Mouse (Mus musculus) midbrain, embryonic 11.5 days (tissue): ENCODE results near the gene Rpusd4. TPM values are rescaled to one million over a fixed set of nuclear protein-coding genes. Genes with fewer than 3 reads are reported as not detected.
A peak's percentile ranks its signal among the peaks of the same experiment; 100 is the strongest.

Experiments used
- ATAC-seq: fragments of 200-750 bp; cut with Nextera tagmentation; 2 replicates; pipeline ENCODE4 v1.8.0; 2017; ENCODE audit warnings: moderate TSS enrichment, moderate library complexity; ENCODE audit not compliant: low FRiP score
- DNase-seq: peaks from one replicate; pipeline ENCODE4 v3.0.0; 2015; ENCODE audit warnings: low spot score; ENCODE audit errors: missing footprints
- H3K27ac ChIP-seq: fragments of 300-500 bp; sonication (generic); 2 replicates; pipeline ENCODE4 v1.5.1; 2014; ENCODE audit warnings: low read depth, low read length
- H3K27me3 ChIP-seq: fragments of 300-500 bp; sonication (generic); 2 replicates; pipeline ENCODE4 v1.6.1; 2014; ENCODE audit warnings: mild to moderate bottlenecking, low read length, moderate library complexity, mixed read lengths; ENCODE audit not compliant: control insufficient read depth, insufficient read depth
- H3K36me3 ChIP-seq: fragments of 300-500 bp; sonication (generic); 2 replicates; pipeline ENCODE4 v1.6.1; 2014; ENCODE audit warnings: mild to moderate bottlenecking, low read length, moderate library complexity, mixed read lengths; ENCODE audit not compliant: control insufficient read depth, insufficient read depth
- H3K4me1 ChIP-seq: fragments of 300-500 bp; sonication (generic); 2 replicates; pipeline ENCODE4 v1.6.1; 2014; ENCODE audit warnings: low read length; ENCODE audit not compliant: control insufficient read depth, insufficient read depth
- H3K4me2 ChIP-seq: fragments of 300-500 bp; sonication (generic); 2 replicates; pipeline ENCODE4 v1.6.1; 2014; ENCODE audit warnings: mild to moderate bottlenecking, moderate library complexity
- H3K4me3 ChIP-seq: fragments of 300-500 bp; sonication (generic); 2 replicates; pipeline ENCODE4 v1.5.1; 2014; ENCODE audit warnings: low read depth, low read length
- H3K9ac ChIP-seq: fragments of 300-500 bp; sonication (generic); 2 replicates; pipeline ENCODE4 v1.6.1; 2014; ENCODE audit warnings: low read length
- H3K9me3 ChIP-seq: fragments of 300-500 bp; sonication (generic); 2 replicates; pipeline ENCODE4 v1.6.1; 2016; ENCODE audit warnings: low read length; ENCODE audit not compliant: control insufficient read depth
- WGBS: fragments of 180-500 bp; shearing (Covaris S2); extraction: QIAGEN DNeasy Blood & Tissue Kit; methylation state at CpG from one replicate; pipeline ENCODE4 v1.1.7; 2014; 5-methylcytosine and 5-hydroxymethylcytosine counted together
- polyA plus RNA-seq: library from polyadenylated mRNA; unstranded; fragments of >200 nt; fragmentation: Nextera tagmentation; extraction: Ambion mirVana; gene quantifications from 2 replicates; pipeline ENCODE4 v1.2.1, GENCODE M21; 2014

The Rpusd4 gene
- polyA plus RNA-seq, 1 experiment from 2014 or later: 29.8 TPM

DNA sequence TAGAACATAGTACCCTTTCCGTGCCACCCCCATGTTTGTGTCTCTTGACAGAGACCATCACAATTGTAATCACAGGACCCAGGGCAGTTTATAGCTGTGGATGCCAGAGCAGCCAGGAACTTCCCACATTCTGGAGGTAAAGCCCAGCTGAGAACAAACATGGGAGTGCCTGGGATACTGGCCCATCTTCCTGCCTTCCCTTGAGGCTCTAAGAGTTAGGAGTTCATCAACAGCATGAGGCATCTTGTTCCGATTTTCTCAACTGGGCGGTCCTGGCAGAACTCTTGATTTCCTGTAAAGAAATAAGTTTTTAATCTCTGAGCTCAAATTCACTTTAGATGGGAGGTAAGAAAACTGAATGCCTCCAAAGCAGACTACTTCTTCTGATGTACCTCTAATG is 34.5 kb downstream of the Rpusd4 start:
- ATAC-seq: no peak
- H3K27me3 ChIP-seq: no peaks in the 10 kb centered on the region
- 95% methylated on average over 3 of the region's 3 CpGs for WGBS

DNA sequence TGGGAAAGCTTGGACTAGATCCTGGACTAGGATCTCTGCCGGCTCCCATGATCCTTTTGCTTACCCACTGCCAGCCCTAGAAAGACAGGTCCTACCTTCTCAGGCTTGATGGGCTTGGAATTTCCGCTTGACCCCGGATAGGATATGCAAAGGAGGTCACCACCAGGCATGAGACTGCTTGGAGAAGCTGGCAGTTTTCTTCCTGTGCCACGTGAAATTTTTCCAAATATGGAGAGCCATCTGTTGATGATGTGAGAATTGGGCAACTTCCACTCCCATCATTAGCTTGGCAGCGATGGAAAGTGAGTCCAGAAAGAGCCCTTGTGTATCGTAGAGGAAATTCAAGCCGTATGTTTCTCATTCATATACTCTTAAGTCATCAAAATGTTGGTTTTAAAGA is 39.8 kb downstream of the Rpusd4 start:
- no peaks in the 10 kb centered on the region for H3K9me3 ChIP-seq
- H3K36me3 ChIP-seq: no peaks in the 10 kb centered on the region
- no peak overlapping the region for H3K4me2 ChIP-seq
- H3K9ac ChIP-seq: no peak overlapping the region
- H3K4me3 ChIP-seq: no peak overlapping the region
- 82% methylated on average over 7 of the region's 7 CpGs for WGBS
- ATAC-seq (no peak), DNase-seq (no peak)
- no peaks in the 10 kb centered on the region for H3K4me1 ChIP-seq
- H3K27ac ChIP-seq: no peak overlapping the region
- H3K27me3 ChIP-seq: peaks cover 3% of the 10 kb centered on the region; the same call in 1 of the 2 replicates

More for the DNA sequence above, 34.5 kb downstream of the Rpusd4 start:
- Histone ChIP-seq H3K4me1 (no peaks in the 10 kb centered on the region), H3K9me3 (no peaks in the 10 kb centered on the region), H3K27ac (no peak overlapping the region), H3K4me2 (no peak overlapping the region), H3K36me3 (no peaks in the 10 kb centered on the region), H3K9ac (no peak overlapping the region), H3K4me3 (no peak overlapping the region)
- DNase-seq: no peak

- 92% methylated on average over 6 of the region's 6 CpGs for WGBS
- peaks cover 3% of the 10 kb centered on the region; the same call in 1 of the 2 replicates for H3K27me3 ChIP-seq
- DNase-seq (no peak), ATAC-seq (no peak)
- H3K4me2 ChIP-seq: no peak overlapping the region
- H3K4me1 ChIP-seq: peaks cover 2% of the 10 kb centered on the region; the same call in 1 of the 2 replicates
- no peak overlapping the region for H3K9ac ChIP-seq
- H3K9me3 ChIP-seq: no peaks in the 10 kb centered on the region
- H3K4me3 ChIP-seq: no peak overlapping the region
- H3K36me3 ChIP-seq: no peaks in the 10 kb centered on the region
- no peak overlapping the region for H3K27ac ChIP-seq
Measured at GRCm38 (mm10) chr9:35310377-35310776, 42.7 kb downstream of the Rpusd4 start.

- no peak for ATAC-seq
- Histone ChIP-seq H3K4me3 (no peak overlapping the region), H3K27ac (no peak overlapping the region), H3K9me3 (no peaks in the 10 kb centered on the region), H3K4me1 (peaks cover 8% of the 10 kb centered on the region), H3K9ac (no peak overlapping the region), H3K27me3 (peaks cover 3% of the 10 kb centered on the region; the same call in 1 of the 2 replicates), H3K36me3 (no peaks in the 10 kb centered on the region), H3K4me2 (no peak overlapping the region)
- 77% methylated on average over 3 of the region's 3 CpGs for WGBS
- no peak for DNase-seq
Measured at GRCm38 (mm10) chr9:35312516-35312915, 44.9 kb downstream of the Rpusd4 start.

- Histone ChIP-seq H3K27me3 (peaks cover 3% of the 10 kb centered on the region; the same call in 1 of the 2 replicates), H3K9me3 (no peaks in the 10 kb centered on the region), H3K9ac (no peak overlapping the region), H3K36me3 (no peaks in the 10 kb centered on the region), H3K4me1 (peaks cover 14% of the 10 kb centered on the region), H3K4me2 (no peak overlapping the region), H3K27ac (no peak overlapping the region), H3K4me3 (no peak overlapping the region)
- 27% methylated on average over 4 of the region's 4 CpGs for WGBS
- ATAC-seq: no peak
- no peak for DNase-seq
Measured at GRCm38 (mm10) chr9:35313601-35314000, 45.9 kb downstream of the Rpusd4 start.

GRCm38 (mm10) chr9:35314254-35314653 is 46.6 kb downstream of the Rpusd4 start:
- no peaks in the 10 kb centered on the region for H3K9me3 ChIP-seq
- H3K4me1 ChIP-seq: peaks cover 20% of the 10 kb centered on the region
- 56% methylated on average over 1 of the region's 1 CpGs for WGBS
- H3K9ac ChIP-seq: 0 out of 2 replicates have a peak overlapping the region, but pooled peaks have one; percentile 14
- H3K36me3 ChIP-seq: no peaks in the 10 kb centered on the region
- no peak overlapping the region for H3K4me2 ChIP-seq
- H3K4me3 ChIP-seq: no peak overlapping the region
- DNase-seq (no peak), ATAC-seq (peak; percentile 58; the same call in 1 of the 2 replicates)
- H3K27me3 ChIP-seq: peaks cover 5% of the 10 kb centered on the region; the same call in 1 of the 2 replicates
- H3K27ac ChIP-seq: no peak overlapping the region

GRCm38 (mm10) chr9:35316771-35317211 is 49.1 kb downstream of the Rpusd4 start:
- no peak for ATAC-seq
- H3K27me3 ChIP-seq: peaks cover 5% of the 10 kb centered on the region; the same call in 1 of the 2 replicates
- WGBS: 59% methylated on average over 3 of the region's 3 CpGs

GRCm38 (mm10) chr9:35317233-35317980 is 49.7 kb downstream of the Rpusd4 start:
- DNase-seq (no peak), ATAC-seq (peak; percentile 49)
- Histone ChIP-seq H3K4me1 (peaks cover 20% of the 10 kb centered on the region), H3K4me2 (no peak overlapping the region), H3K4me3 (no peak overlapping the region), H3K9me3 (no peaks in the 10 kb centered on the region), H3K27me3 (peaks cover 2% of the 10 kb centered on the region; the same call in 1 of the 2 replicates), H3K9ac (0 out of 2 replicates have a peak overlapping the region, but pooled peaks have one; percentile 18), H3K27ac (no peak overlapping the region), H3K36me3 (no peaks in the 10 kb centered on the region)
- 37% methylated on average over 9 of the region's 9 CpGs for WGBS

More at GRCm38 (mm10) chr9:35316771-35317211, 49.1 kb downstream of the Rpusd4 start:
- DNase-seq: no peak
- Histone ChIP-seq H3K27ac (no peak overlapping the region), H3K4me1 (peaks cover 20% of the 10 kb centered on the region), H3K4me3 (no peak overlapping the region), H3K9ac (no peak overlapping the region), H3K9me3 (no peaks in the 10 kb centered on the region), H3K4me2 (no peak overlapping the region), H3K36me3 (no peaks in the 10 kb centered on the region)

DNA sequence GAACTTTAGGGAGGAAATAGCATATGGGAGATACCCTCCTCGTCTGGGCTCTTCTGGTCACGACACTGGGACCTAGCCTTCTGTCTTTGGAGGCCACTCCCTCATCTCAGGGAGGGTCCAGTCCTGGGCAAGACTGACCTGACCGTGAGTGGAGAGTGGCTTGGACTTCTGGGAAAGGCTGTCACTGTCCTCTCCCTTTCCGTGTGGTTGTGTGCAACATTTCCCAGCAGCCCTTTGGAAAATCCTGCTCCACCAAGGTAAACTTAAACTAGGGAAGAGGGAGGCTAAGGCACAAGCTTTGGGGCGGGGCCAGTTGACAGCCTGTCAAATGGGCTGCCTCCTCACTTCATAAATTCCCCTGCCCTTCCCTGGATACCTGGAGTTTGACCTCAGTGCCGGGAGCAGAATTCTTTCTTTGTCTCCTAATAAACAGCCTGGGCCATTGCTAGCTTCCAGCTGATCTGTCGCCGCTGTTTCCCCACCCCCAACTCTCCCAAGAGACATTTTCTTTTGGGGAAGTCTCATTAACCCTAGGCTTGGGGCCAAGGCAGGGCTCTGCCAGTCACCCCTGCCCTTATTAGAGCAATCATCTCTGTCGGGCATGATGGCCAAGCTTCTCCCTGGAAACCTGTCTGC is 51.0 kb downstream of the Rpusd4 start:
- DNase-seq (no peak), ATAC-seq (0 out of 2 replicates have a peak, but pooled peaks have one; percentile 17)
- Histone ChIP-seq H3K27me3 (peaks cover 6% of the 10 kb centered on the region), H3K9ac (no peak overlapping the region), H3K9me3 (no peaks in the 10 kb centered on the region), H3K4me1 (peaks cover 20% of the 10 kb centered on the region), H3K4me2 (no peak overlapping the region), H3K27ac (no peak overlapping the region), H3K36me3 (no peaks in the 10 kb centered on the region), H3K4me3 (no peak overlapping the region)
- 31% methylated on average over 9 of the region's 9 CpGs for WGBS
